Mouse (Mus musculus) CH12.LX (cell line): Measurements from ENCODE around the gene 1700029P11Rik. TPM values are rescaled to one million over a fixed set of nuclear protein-coding genes. Genes with fewer than 3 reads are reported as not detected.

Experiments used
- CTCF ChIP-seq, 2 experiments: IDR thresholded peaks in 1 of 2; conservative IDR thresholded peaks in 1 of 2; 2 replicates each; pipeline ENCODE4 v1.5.1; 2011 to 2012; ENCODE audit warnings: low read depth in 2 of 2, low read length in 2 of 2, improper control_type of control experiment in 1 of 2, inconsistent platforms in 1 of 2, mild to moderate bottlenecking in 1 of 2, moderate library complexity in 1 of 2
- ELF1 ChIP-seq: IDR thresholded peaks from 2 replicates; pipeline ENCODE4 v1.6.1; 2014; ENCODE audit warnings: low read depth, mild to moderate bottlenecking, inconsistent platforms, low read length, improper control_type of control experiment
- GABPA ChIP-seq: IDR thresholded peaks from 2 replicates; pipeline ENCODE4 v1.6.1; 2012; ENCODE audit warnings: low read depth, low read length, improper control_type of control experiment, inconsistent platforms; ENCODE audit not compliant: insufficient replicate concordance
- HCFC1 ChIP-seq: IDR thresholded peaks from 2 replicates; pipeline ENCODE4 v1.6.1; 2012; ENCODE audit warnings: low read depth, mild to moderate bottlenecking, inconsistent platforms, low read length, improper control_type of control experiment
- JUND ChIP-seq: conservative IDR thresholded peaks from 2 replicates; pipeline ENCODE4 v1.6.1; 2011; ENCODE audit warnings: low read depth, low read length, improper control_type of control experiment
- MAX ChIP-seq: IDR thresholded peaks from 2 replicates; pipeline ENCODE4 v1.6.1; 2011; ENCODE audit warnings: low read length, improper control_type of control experiment
- MEF2A ChIP-seq: IDR thresholded peaks from 2 replicates; pipeline ENCODE4 v1.6.1; 2014; ENCODE audit warnings: low read depth, mild to moderate bottlenecking, inconsistent platforms, low read length, improper control_type of control experiment, borderline replicate concordance
- MYC ChIP-seq: IDR thresholded peaks from 2 replicates; pipeline ENCODE4 v1.6.1; 2011; ENCODE audit warnings: low read depth, mild to moderate bottlenecking, improper control_type of control experiment, low read length
- NELFE ChIP-seq: IDR thresholded peaks from 2 replicates; pipeline ENCODE4 v1.6.1; 2011; ENCODE audit warnings: low read depth, low read length, improper control_type of control experiment
- NRF1 ChIP-seq: IDR thresholded peaks from 2 replicates; pipeline ENCODE4 v1.6.1; 2014; ENCODE audit warnings: low read depth, mild to moderate bottlenecking, inconsistent platforms, low read length, improper control_type of control experiment, moderate library complexity
- PAX5 ChIP-seq: IDR thresholded peaks from 2 replicates; pipeline ENCODE4 v1.6.1; 2012; ENCODE audit warnings: low read length, inconsistent platforms, mixed read lengths
- POLR2A ChIP-seq: IDR thresholded peaks from 2 replicates; pipeline ENCODE4 v1.6.1; 2011; ENCODE audit warnings: low read depth, mild to moderate bottlenecking, improper control_type of control experiment, low read length
- RAD21 ChIP-seq: IDR thresholded peaks from 2 replicates; pipeline ENCODE4 v1.6.1; 2011; ENCODE audit warnings: low read depth, mild to moderate bottlenecking, low read length, improper control_type of control experiment, moderate library complexity
- RCOR1 ChIP-seq: conservative IDR thresholded peaks from 2 replicates; pipeline ENCODE4 v1.6.1; 2012; ENCODE audit warnings: low read depth, mild to moderate bottlenecking, inconsistent platforms, low read length, improper control_type of control experiment
- SIN3A ChIP-seq: IDR thresholded peaks from 2 replicates; pipeline ENCODE4 v1.6.1; 2012; ENCODE audit warnings: low read length, improper control_type of control experiment, inconsistent platforms
- TBP ChIP-seq: conservative IDR thresholded peaks from 2 replicates; pipeline ENCODE4 v1.6.1; 2011; ENCODE audit warnings: low read depth, low read length, improper control_type of control experiment
- UBTF ChIP-seq: IDR thresholded peaks from 2 replicates; pipeline ENCODE4 v1.6.1; 2012; ENCODE audit warnings: low read depth, mild to moderate bottlenecking, inconsistent platforms, low read length, improper control_type of control experiment, moderate library complexity
- USF2 ChIP-seq: conservative IDR thresholded peaks from 2 replicates; pipeline ENCODE4 v1.6.1; 2011; ENCODE audit warnings: low read depth, low read length, improper control_type of control experiment
- polyA plus RNA-seq: library from polyadenylated mRNA; unstranded; fragments of >175 nt; gene quantifications from 2 replicates; pipeline ENCODE4 v1.2.1, GENCODE M21; 2012; ENCODE audit warnings: low read depth; ENCODE audit not compliant: insufficient read length
- total RNA-seq, 2 experiments: library from RNA; depleted of rRNA; stranded (reverse); fragments of 300-350 nt in 1 of 2; fragments of >200 nt in 1 of 2; gene quantifications; 2 replicates each; pipeline ENCODE4 v1.2.3; 2012 to 2014

1700029P11Rik gene
- total and polyA plus RNA-seq, 3 experiments, result not detected

DNA sequence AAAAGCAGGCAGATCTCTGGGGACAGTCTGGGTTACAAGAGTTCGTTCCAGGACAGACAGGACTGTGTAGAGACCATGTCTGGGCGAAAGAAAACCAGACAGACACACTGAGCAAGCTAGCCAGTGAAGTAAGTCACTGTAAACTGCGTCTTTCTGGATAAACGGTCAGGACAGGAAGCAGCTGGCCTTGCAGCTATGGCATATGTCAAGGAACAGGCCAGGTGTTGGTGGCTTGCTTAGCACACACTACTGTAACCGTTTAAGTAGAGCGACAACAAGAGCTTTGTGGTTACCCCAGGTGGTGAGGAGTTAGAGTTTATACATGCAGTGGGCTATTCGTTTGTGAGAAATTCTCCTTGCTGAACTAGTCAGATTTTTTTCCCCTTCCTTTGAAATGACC, 47.4 kb downstream of the 1700029P11Rik start (continued):
- no peak for TF ChIP-seq ELF1
- TF ChIP-seq SIN3A, result peak; percentile 84; the same call in 1 of the 2 replicates
- TF ChIP-seq MEF2A, result 0 out of 2 replicates have a peak, but pooled peaks have one; percentile 18
- TF ChIP-seq MYC, result 0 out of 2 replicates have a peak, but pooled peaks have one; percentile 35
- no peak for TF ChIP-seq UBTF
- TF ChIP-seq HCFC1, result no peak
- TF ChIP-seq TBP, result no peak
- no peak for TF ChIP-seq POLR2A
- TF ChIP-seq NELFE, result no peak
- TF ChIP-seq PAX5, result no peak
- TF ChIP-seq RAD21, result no peak
- no peak for TF ChIP-seq RCOR1
- no peak for TF ChIP-seq JUND
- TF ChIP-seq GABPA, result no peak
- TF ChIP-seq USF2, result no peak
- no peak for TF ChIP-seq MAX
- TF ChIP-seq NRF1, result no peak
- TF ChIP-seq CTCF (conservative IDR thresholded peaks at IDR 0.05 in 1 of 2, IDR thresholded peaks at IDR 0.05 in 1 of 2; ENCODE audit: low read depth in 2 of 2, low read length in 2 of 2), result no peak

Other genes with a start within 250 kb of the 1700029P11Rik start
- 19.7 and 20.4 TPM in 2 replicates for gene Zc3h7b, start 235.5 kb upstream of the 1700029P11Rik start, total RNA-seq (2012; rRNA removed)
- gene Zc3h7b, start 235.5 kb upstream of the 1700029P11Rik start, total RNA-seq (2014; rRNA removed), result 7.9 and 8.4 TPM in 2 replicates
- gene Zc3h7b, start 235.5 kb upstream of the 1700029P11Rik start, polyA plus RNA-seq, result 37.2 and 43.1 TPM in 2 replicates
- 180 and 227 TPM in 2 replicates for gene Rangap1, start 235.0 kb upstream of the 1700029P11Rik start, total RNA-seq (2012; rRNA removed)
- 128 and 130 TPM in 2 replicates for gene Rangap1, start 235.0 kb upstream of the 1700029P11Rik start, total RNA-seq (2014; rRNA removed)
- 207 and 213 TPM in 2 replicates for gene Rangap1, start 235.0 kb upstream of the 1700029P11Rik start, polyA plus RNA-seq
- 12.8 and 14.9 TPM in 2 replicates for gene Tef, start 178.1 kb upstream of the 1700029P11Rik start, total RNA-seq (2012; rRNA removed)
- gene Tef, start 178.1 kb upstream of the 1700029P11Rik start, total RNA-seq (2014; rRNA removed), result 14.4 and 14.7 TPM in 2 replicates
- 15.8 and 17.2 TPM in 2 replicates for gene Tef, start 178.1 kb upstream of the 1700029P11Rik start, polyA plus RNA-seq
- 21.8 and 25.3 TPM in 2 replicates for gene Tob2, start 121.7 kb upstream of the 1700029P11Rik start, total RNA-seq (2012; rRNA removed)
- 5.0 and 5.6 TPM in 2 replicates for gene Tob2, start 121.7 kb upstream of the 1700029P11Rik start, total RNA-seq (2014; rRNA removed)
- 18.9 and 22.0 TPM in 2 replicates for gene Tob2, start 121.7 kb upstream of the 1700029P11Rik start, polyA plus RNA-seq
- 86.3 and 126 TPM in 2 replicates for gene Phf5a, start 108.6 kb upstream of the 1700029P11Rik start, total RNA-seq (2012; rRNA removed)
- 116 and 137 TPM in 2 replicates for gene Phf5a, start 108.6 kb upstream of the 1700029P11Rik start, total RNA-seq (2014; rRNA removed)
- gene Phf5a, start 108.6 kb upstream of the 1700029P11Rik start, polyA plus RNA-seq, result 177 and 228 TPM in 2 replicates
- gene Aco2, start 108.2 kb upstream of the 1700029P11Rik start, total RNA-seq (2012; rRNA removed), result 177 and 190 TPM in 2 replicates
- 150 and 161 TPM in 2 replicates for gene Aco2, start 108.2 kb upstream of the 1700029P11Rik start, total RNA-seq (2014; rRNA removed)
- gene Aco2, start 108.2 kb upstream of the 1700029P11Rik start, polyA plus RNA-seq, result 205 and 222 TPM in 2 replicates
- 59.3 and 64.9 TPM in 2 replicates for gene Polr3h, start 54.3 kb upstream of the 1700029P11Rik start, total RNA-seq (2012; rRNA removed)
- 40.5 and 40.7 TPM in 2 replicates for gene Polr3h, start 54.3 kb upstream of the 1700029P11Rik start, total RNA-seq (2014; rRNA removed)
- 153 and 224 TPM in 2 replicates for gene Polr3h, start 54.3 kb upstream of the 1700029P11Rik start, polyA plus RNA-seq
- gene Csdc2, start 43.8 kb upstream of the 1700029P11Rik start, total RNA-seq (2012; rRNA removed), result 0.08 and 0.13 TPM in 2 replicates
- gene Csdc2, start 43.8 kb upstream of the 1700029P11Rik start, total RNA-seq (2014; rRNA removed), result not detected in 2 replicates
- gene Csdc2, start 43.8 kb upstream of the 1700029P11Rik start, polyA plus RNA-seq, result 0.43 and 0.45 TPM in 2 replicates
- gene Pmm1, start 19.6 kb upstream of the 1700029P11Rik start, total RNA-seq (2012; rRNA removed), result 120 and 128 TPM in 2 replicates
- gene Pmm1, start 19.6 kb upstream of the 1700029P11Rik start, total RNA-seq (2014; rRNA removed), result 48.3 and 51.8 TPM in 2 replicates
- gene Pmm1, start 19.6 kb upstream of the 1700029P11Rik start, polyA plus RNA-seq, result 140 and 153 TPM in 2 replicates
- gene Xrcc6, start 7.3 kb downstream of the 1700029P11Rik start, total RNA-seq (2012; rRNA removed), result 67.3 and 80.0 TPM in 2 replicates
- gene Xrcc6, start 7.3 kb downstream of the 1700029P11Rik start, total RNA-seq (2014; rRNA removed), result 79.5 and 83.5 TPM in 2 replicates
- gene Xrcc6, start 7.3 kb downstream of the 1700029P11Rik start, polyA plus RNA-seq, result 80.8 and 94.0 TPM in 2 replicates
- gene Desi1, start 53.3 kb downstream of the 1700029P11Rik start, total RNA-seq (2012; rRNA removed), result 10.9 and 11.3 TPM in 2 replicates
- 7.6 and 10.0 TPM in 2 replicates for gene Desi1, start 53.3 kb downstream of the 1700029P11Rik start, total RNA-seq (2014; rRNA removed)
- gene Desi1, start 53.3 kb downstream of the 1700029P11Rik start, polyA plus RNA-seq, result 39.2 and 47.3 TPM in 2 replicates
- gene Snu13, start 67.1 kb downstream of the 1700029P11Rik start, total RNA-seq (2012; rRNA removed), result 167 and 225 TPM in 2 replicates
- gene Snu13, start 67.1 kb downstream of the 1700029P11Rik start, total RNA-seq (2014; rRNA removed), result 558 and 575 TPM in 2 replicates
- 433 and 587 TPM in 2 replicates for gene Snu13, start 67.1 kb downstream of the 1700029P11Rik start, polyA plus RNA-seq
- 0.04 TPM in 2 replicates for gene 4930407I10Rik, start 78.6 kb downstream of the 1700029P11Rik start, total RNA-seq (2012; rRNA removed)
- gene 4930407I10Rik, start 78.6 kb downstream of the 1700029P11Rik start, total RNA-seq (2014; rRNA removed), result not detected in 2 replicates
- not detected in 2 replicates for gene 4930407I10Rik, start 78.6 kb downstream of the 1700029P11Rik start, polyA plus RNA-seq
- gene Mei1, start 89.5 kb downstream of the 1700029P11Rik start, total RNA-seq (2012; rRNA removed), result 0.04 TPM in 1 of 2 replicates, not detected in the other
- gene Mei1, start 89.5 kb downstream of the 1700029P11Rik start, total RNA-seq (2014; rRNA removed), result not detected in 2 replicates
- not detected in 2 replicates for gene Mei1, start 89.5 kb downstream of the 1700029P11Rik start, polyA plus RNA-seq
- gene Ccdc134, start 147.4 kb downstream of the 1700029P11Rik start, total RNA-seq (2012; rRNA removed), result 37.1 and 48.8 TPM in 2 replicates
- gene Ccdc134, start 147.4 kb downstream of the 1700029P11Rik start, total RNA-seq (2014; rRNA removed), result 35.1 and 35.7 TPM in 2 replicates
- 42.9 and 43.6 TPM in 2 replicates for gene Ccdc134, start 147.4 kb downstream of the 1700029P11Rik start, polyA plus RNA-seq
- 130 and 159 TPM in 2 replicates for gene Srebf2, start 166.6 kb downstream of the 1700029P11Rik start, total RNA-seq (2012; rRNA removed)
- gene Srebf2, start 166.6 kb downstream of the 1700029P11Rik start, total RNA-seq (2014; rRNA removed), result 77.6 and 94.3 TPM in 2 replicates
- 214 and 253 TPM in 2 replicates for gene Srebf2, start 166.6 kb downstream of the 1700029P11Rik start, polyA plus RNA-seq
- 152 and 159 TPM in 2 replicates for gene Shisa8, start 232.3 kb downstream of the 1700029P11Rik start, total RNA-seq (2012; rRNA removed)
- 94.6 and 103 TPM in 2 replicates for gene Shisa8, start 232.3 kb downstream of the 1700029P11Rik start, total RNA-seq (2014; rRNA removed)
- gene Shisa8, start 232.3 kb downstream of the 1700029P11Rik start, polyA plus RNA-seq, result 64.2 and 83.4 TPM in 2 replicates
- gene Tnfrsf13c, start 243.8 kb downstream of the 1700029P11Rik start, total RNA-seq (2012; rRNA removed), result 287 and 334 TPM in 2 replicates
- gene Tnfrsf13c, start 243.8 kb downstream of the 1700029P11Rik start, total RNA-seq (2014; rRNA removed), result 188 and 204 TPM in 2 replicates
- gene Tnfrsf13c, start 243.8 kb downstream of the 1700029P11Rik start, polyA plus RNA-seq, result 219 and 257 TPM in 2 replicates